Mouse (Mus musculus): ENCODE measurements at regions not wholly inside any gene's neighbourhood (a gene's known extent, or its start where the extent isn't known, plus 50 kb on each side); places are given as distances from the start of the nearest gene placed in this dataset.

GRCm38 (mm10) chr6:31129170-31129569 lies 170.3 kb upstream of the Klf14 start:
- 50% methylated on average over 7 of the region's 7 CpGs for whole genome bisulfite sequencing
- H3K4me3 ChIP-seq (replicated peaks; ENCODE audit: low read depth, low read length), result no peak overlapping the region
- TF ChIP-seq CTCF (IDR thresholded peaks at IDR 0.05; ENCODE audit: low read depth), result no peak
- no peak overlapping the region for H3K9ac ChIP-seq (ENCODE audit: low read depth, low read length)
- peak; percentile 48 for DNase-seq (ENCODE audit: low spot score)
- H3K4me1 ChIP-seq (replicated peaks; ENCODE audit: insufficient read depth, low read length), result no peaks in the 10 kb centered on the region
- H3K4me2 ChIP-seq (ENCODE audit: low read length), result no peak overlapping the region
- H3K36me3 ChIP-seq (ENCODE audit: insufficient read depth, low read length), result no peaks in the 10 kb centered on the region
- H3K9me3 ChIP-seq (replicated peaks; ENCODE audit: low read length), result no peaks in the 10 kb centered on the region
- ATAC-seq (replicated peaks; ENCODE audit: low FRiP score, low read depth), result peak; percentile 43; the same call in 1 of the 2 replicates
- H3K27me3 ChIP-seq (ENCODE audit: insufficient read depth, low read length), result no peaks in the 10 kb centered on the region
- no peak overlapping the region for H3K27ac ChIP-seq

GRCm38 (mm10) chr6:31129987-31130386 lies 171.1 kb upstream of the Klf14 start:
- Histone ChIP-seq H3K9ac (ENCODE audit: low read depth, low read length) (no peak overlapping the region), H3K4me3 (replicated peaks; ENCODE audit: low read depth, low read length) (no peak overlapping the region), H3K27ac (no peak overlapping the region), H3K4me2 (ENCODE audit: low read length) (no peak overlapping the region), H3K4me1 (replicated peaks; ENCODE audit: insufficient read depth, low read length) (no peaks in the 10 kb centered on the region), H3K9me3 (replicated peaks; ENCODE audit: low read length) (no peaks in the 10 kb centered on the region), H3K27me3 (ENCODE audit: insufficient read depth, low read length) (no peaks in the 10 kb centered on the region), H3K36me3 (ENCODE audit: insufficient read depth, low read length) (no peaks in the 10 kb centered on the region)
- TF ChIP-seq CTCF (IDR thresholded peaks at IDR 0.05; ENCODE audit: low read depth), result no peak
- DNase-seq (ENCODE audit: low spot score), result no peak
- ATAC-seq (replicated peaks; ENCODE audit: low FRiP score, low read depth), result no peak
- 66% methylated on average over 7 of the region's 7 CpGs for WGBS

GRCm38 (mm10) chr6:31130522-31130921 lies 171.6 kb upstream of the Klf14 start:
- no peak overlapping the region for H3K27ac ChIP-seq
- H3K4me1 ChIP-seq (replicated peaks; ENCODE audit: insufficient read depth, low read length), result no peaks in the 10 kb centered on the region
- H3K4me2 ChIP-seq (ENCODE audit: low read length), result no peak overlapping the region
- no peak overlapping the region for H3K9ac ChIP-seq (ENCODE audit: low read depth, low read length)
- H3K36me3 ChIP-seq (ENCODE audit: insufficient read depth, low read length), result no peaks in the 10 kb centered on the region
- TF ChIP-seq CTCF (IDR thresholded peaks at IDR 0.05; ENCODE audit: low read depth), result no peak
- no peaks in the 10 kb centered on the region for H3K27me3 ChIP-seq (ENCODE audit: insufficient read depth, low read length)
- DNase-seq (ENCODE audit: low spot score) (no peak), ATAC-seq (replicated peaks; ENCODE audit: low FRiP score, low read depth) (no peak)
- WGBS, result 67% methylated on average over 1 of the region's 1 CpGs
- no peak overlapping the region for H3K4me3 ChIP-seq (replicated peaks; ENCODE audit: low read depth, low read length)
- H3K9me3 ChIP-seq (replicated peaks; ENCODE audit: low read length), result no peaks in the 10 kb centered on the region

- no peak overlapping the region for H3K9ac ChIP-seq (ENCODE audit: low read depth, low read length)
- H3K27ac ChIP-seq, result no peak overlapping the region
- TF ChIP-seq CTCF (IDR thresholded peaks at IDR 0.05; ENCODE audit: low read depth), result no peak
- no peak overlapping the region for H3K4me2 ChIP-seq (ENCODE audit: low read length)
- DNase-seq (ENCODE audit: low spot score), result no peak
- ATAC-seq (replicated peaks; ENCODE audit: low FRiP score, low read depth), result no peak
- 64% methylated on average over 9 of the region's 9 CpGs for WGBS
- no peak overlapping the region for H3K4me3 ChIP-seq (replicated peaks; ENCODE audit: low read depth, low read length)
- H3K36me3 ChIP-seq (ENCODE audit: insufficient read depth, low read length), result no peaks in the 10 kb centered on the region
- H3K9me3 ChIP-seq (replicated peaks; ENCODE audit: low read length), result no peaks in the 10 kb centered on the region
- no peaks in the 10 kb centered on the region for H3K27me3 ChIP-seq (ENCODE audit: insufficient read depth, low read length)
- no peaks in the 10 kb centered on the region for H3K4me1 ChIP-seq (replicated peaks; ENCODE audit: insufficient read depth, low read length)
These were observed 172.8 kb upstream of the Klf14 start for GRCm38 (mm10) chr6:31131716-31132115.

GRCm38 (mm10) chr6:31132396-31133190 lies 173.7 kb upstream of the Klf14 start:
- Histone ChIP-seq H3K36me3 (ENCODE audit: insufficient read depth, low read length) (no peaks in the 10 kb centered on the region), H3K4me2 (ENCODE audit: low read length) (no peak overlapping the region), H3K27ac (no peak overlapping the region), H3K9ac (ENCODE audit: low read depth, low read length) (no peak overlapping the region), H3K27me3 (ENCODE audit: insufficient read depth, low read length) (no peaks in the 10 kb centered on the region), H3K4me1 (replicated peaks; ENCODE audit: insufficient read depth, low read length) (no peaks in the 10 kb centered on the region), H3K9me3 (replicated peaks; ENCODE audit: low read length) (no peaks in the 10 kb centered on the region), H3K4me3 (replicated peaks; ENCODE audit: low read depth, low read length) (no peak overlapping the region)
- ATAC-seq (replicated peaks; ENCODE audit: low FRiP score, low read depth) (no peak), DNase-seq (ENCODE audit: low spot score) (no peak)
- TF ChIP-seq CTCF (IDR thresholded peaks at IDR 0.05; ENCODE audit: low read depth), result no peak
- WGBS, result 56% methylated on average over 8 of the region's 8 CpGs

GRCm38 (mm10) chr6:31133896-31134735 lies 175.2 kb upstream of the Klf14 start:
- H3K9me3 ChIP-seq (replicated peaks; ENCODE audit: low read length), result no peaks in the 10 kb centered on the region
- DNase-seq (ENCODE audit: low spot score) (no peak), ATAC-seq (replicated peaks; ENCODE audit: low FRiP score, low read depth) (no peak)
- no peak overlapping the region for H3K4me2 ChIP-seq (ENCODE audit: low read length)
- H3K27ac ChIP-seq, result no peak overlapping the region
- no peaks in the 10 kb centered on the region for H3K4me1 ChIP-seq (replicated peaks; ENCODE audit: insufficient read depth, low read length)
- no peak for TF ChIP-seq CTCF (IDR thresholded peaks at IDR 0.05; ENCODE audit: low read depth)
- no peaks in the 10 kb centered on the region for H3K36me3 ChIP-seq (ENCODE audit: insufficient read depth, low read length)
- WGBS, result 86% methylated on average over 11 of the region's 11 CpGs
- H3K9ac ChIP-seq (ENCODE audit: low read depth, low read length), result no peak overlapping the region
- no peaks in the 10 kb centered on the region for H3K27me3 ChIP-seq (ENCODE audit: insufficient read depth, low read length)
- no peak overlapping the region for H3K4me3 ChIP-seq (replicated peaks; ENCODE audit: low read depth, low read length)

All from kidney, postnatal 0 days (tissue).